Mouse (Mus musculus) stomach, embryonic 14.5 days (tissue): Measurements from ENCODE around the gene Tmeff2. TPM values are rescaled to one million over a fixed set of nuclear protein-coding genes. Genes with fewer than 3 reads are reported as not detected.
A peak's percentile ranks its signal among the peaks of the same experiment; 100 is the strongest.

Experiments
- ATAC-seq: fragments of 200-750 bp; cut with Nextera tagmentation; 2 replicates; pipeline ENCODE4 v1.8.0; 2017; ENCODE audit warnings: low read depth, moderate TSS enrichment; ENCODE audit not compliant: insufficient number of reproducible peaks, insufficient read depth, low FRiP score
- H3K27ac ChIP-seq: fragments of 300-500 bp; sonication (generic); 2 replicates; pipeline ENCODE4 v1.5.1; 2014; ENCODE audit warnings: mild to moderate bottlenecking, low read length, moderate library complexity, mixed read lengths
- H3K27me3 ChIP-seq: fragments of 300-500 bp; sonication (generic); 2 replicates; pipeline ENCODE4 v1.6.1; 2014; ENCODE audit warnings: low read length, control low read depth, mixed read lengths; ENCODE audit not compliant: control insufficient read depth, insufficient read depth
- H3K36me3 ChIP-seq: fragments of 300-500 bp; sonication (generic); 2 replicates; pipeline ENCODE4 v1.6.1; 2014; ENCODE audit warnings: mild to moderate bottlenecking, control low read depth, low read length, moderate library complexity, mixed read lengths; ENCODE audit not compliant: control insufficient read depth, insufficient read depth
- H3K4me1 ChIP-seq: fragments of 300-500 bp; sonication (generic); 2 replicates; pipeline ENCODE4 v1.6.1; 2014; ENCODE audit warnings: low read length, control low read depth, mixed read lengths; ENCODE audit not compliant: control insufficient read depth, insufficient read depth
- H3K4me2 ChIP-seq: fragments of 300-500 bp; sonication (generic); replicated peaks from 2 replicates; pipeline ENCODE4 v1.6.1; 2014; ENCODE audit warnings: low read depth, low read length, control low read depth
- H3K4me3 ChIP-seq: fragments of 300-500 bp; sonication (generic); 2 replicates; pipeline ENCODE4 v1.5.1; 2014; ENCODE audit warnings: low read depth, low read length, control low read depth
- H3K9ac ChIP-seq: fragments of 300-500 bp; sonication (generic); replicated peaks from 2 replicates; pipeline ENCODE4 v1.6.1; 2014; ENCODE audit warnings: low read depth, mild to moderate bottlenecking, control low read depth, low read length, moderate library complexity, mixed read lengths
- H3K9me3 ChIP-seq: fragments of 300-500 bp; sonication (generic); 2 replicates; pipeline ENCODE4 v1.6.1; 2016; ENCODE audit warnings: low read depth, low read length, control low read depth; ENCODE audit not compliant: control insufficient read depth
- WGBS: fragments of 180-500 bp; shearing (Covaris S2); extraction: QIAGEN DNeasy Blood & Tissue Kit; methylation state at CpG from one replicate; pipeline ENCODE4 v1.1.7; 2014; 5-methylcytosine and 5-hydroxymethylcytosine counted together
- polyA plus RNA-seq: library from polyadenylated mRNA; unstranded; fragments of >200 nt; fragmentation: Nextera tagmentation; extraction: Ambion mirVana; gene quantifications from 2 replicates; pipeline ENCODE4 v1.2.1, GENCODE M21; 2014

The Tmeff2 gene
- polyA plus RNA-seq, 1 experiment from 2014 or later: 12.3 TPM

GRCm38 (mm10) chr1:50928776-50929175, 28.3 kb downstream of the Tmeff2 start:
- Histone ChIP-seq H3K27me3 (peaks cover 11% of the 10 kb centered on the region; the same call in 1 of the 2 replicates), H3K4me3 (no peak overlapping the region), H3K27ac (no peak overlapping the region), H3K4me1 (0 out of 2 replicates have a peak, but pooled peaks cover 3% of the 10 kb centered on the region), H3K9ac (no peak overlapping the region), H3K4me2 (0 out of 2 replicates have a peak overlapping the region, but pooled peaks have one; percentile 99), H3K36me3 (no peaks in the 10 kb centered on the region), H3K9me3 (no peaks in the 10 kb centered on the region)
- WGBS: 18% methylated on average over 3 of the region's 3 CpGs
- ATAC-seq: no peak

DNA sequence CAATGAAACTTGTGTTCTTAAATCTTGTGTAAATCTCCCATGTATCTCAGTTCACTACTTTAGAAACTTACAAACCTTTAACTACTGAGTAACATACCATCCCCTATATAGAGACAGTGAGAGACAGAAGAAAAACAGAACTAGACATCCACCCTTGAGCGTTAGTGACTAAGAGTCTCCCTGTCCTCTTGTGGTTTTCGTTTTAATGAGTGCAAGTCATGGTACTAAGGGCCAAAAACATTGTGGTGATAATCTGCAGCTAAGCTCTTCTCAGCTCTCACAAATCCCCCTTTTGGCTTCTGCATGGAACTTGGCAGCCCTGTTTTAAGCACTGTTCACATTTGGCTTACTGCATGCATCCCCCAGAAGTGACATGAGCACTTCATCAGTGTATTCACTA, 34.6 kb downstream of the Tmeff2 start:
- ATAC-seq: no peak
- Histone ChIP-seq H3K27ac (no peak overlapping the region), H3K4me1 (no peaks in the 10 kb centered on the region), H3K4me3 (no peak overlapping the region), H3K36me3 (no peaks in the 10 kb centered on the region), H3K4me2 (no peak overlapping the region), H3K9me3 (no peaks in the 10 kb centered on the region), H3K27me3 (no peaks in the 10 kb centered on the region), H3K9ac (no peak overlapping the region)
- WGBS: 58% methylated on average over 2 of the region's 2 CpGs

DNA sequence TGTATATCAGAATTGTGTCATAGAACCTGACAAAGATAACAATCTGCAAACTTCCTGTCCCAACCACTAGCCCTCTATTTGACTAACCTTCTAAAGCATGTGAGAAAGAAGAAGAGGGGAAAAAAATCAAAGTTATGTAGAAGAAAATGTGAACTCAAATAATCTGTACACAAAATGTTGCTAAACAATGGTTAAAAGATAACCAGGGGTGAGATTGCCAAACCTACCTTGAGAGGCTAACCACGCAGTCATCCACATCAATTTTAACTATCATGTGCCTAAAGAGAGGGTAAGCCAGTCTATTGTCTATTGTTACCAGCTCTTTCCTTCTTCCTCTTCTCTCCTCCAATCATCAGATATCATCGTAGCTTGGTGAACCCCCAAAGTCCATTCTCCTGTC, 35.0 kb downstream of the Tmeff2 start:
- Histone ChIP-seq H3K27ac (no peak overlapping the region), H3K4me1 (no peaks in the 10 kb centered on the region), H3K27me3 (no peaks in the 10 kb centered on the region), H3K9me3 (no peaks in the 10 kb centered on the region), H3K36me3 (no peaks in the 10 kb centered on the region), H3K4me2 (no peak overlapping the region), H3K4me3 (no peak overlapping the region), H3K9ac (no peak overlapping the region)
- 69% methylated on average over 2 of the region's 2 CpGs for WGBS
- ATAC-seq: no peak

GRCm38 (mm10) chr1:50940131-50941039, 39.9 kb downstream of the Tmeff2 start:
- Histone ChIP-seq H3K9ac (no peak overlapping the region), H3K27ac (no peak overlapping the region), H3K4me1 (no peaks in the 10 kb centered on the region), H3K4me2 (no peak overlapping the region), H3K4me3 (no peak overlapping the region), H3K36me3 (no peaks in the 10 kb centered on the region), H3K27me3 (no peaks in the 10 kb centered on the region), H3K9me3 (no peaks in the 10 kb centered on the region)
- WGBS: 83% methylated on average over 7 of the region's 7 CpGs
- no peak for ATAC-seq

DNA sequence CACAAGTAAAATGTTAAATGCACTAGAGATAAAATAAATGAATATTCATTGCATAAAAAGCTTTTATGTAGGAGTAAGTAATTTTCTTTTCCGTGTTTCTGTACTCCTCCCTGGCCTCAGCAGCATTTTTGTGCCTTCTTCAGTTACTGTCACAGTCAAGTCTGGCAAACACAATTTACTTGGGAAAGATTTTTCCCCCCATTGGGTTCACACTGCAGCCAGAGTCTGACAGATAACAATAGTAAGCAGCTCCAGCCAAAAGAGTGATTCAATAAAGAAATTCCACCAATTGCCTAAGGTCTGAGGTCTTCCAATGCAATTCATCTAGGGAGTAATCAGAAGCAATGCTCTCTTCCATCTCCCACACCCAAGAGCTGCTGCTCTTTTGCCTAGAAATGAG, 48.1 kb downstream of the Tmeff2 start:
- no peaks in the 10 kb centered on the region for H3K4me1 ChIP-seq
- H3K9ac ChIP-seq: no peak overlapping the region
- H3K4me3 ChIP-seq: no peak overlapping the region
- H3K36me3 ChIP-seq: no peaks in the 10 kb centered on the region
- H3K27me3 ChIP-seq: no peaks in the 10 kb centered on the region
- H3K4me2 ChIP-seq: no peak overlapping the region
- no peak for ATAC-seq
- H3K9me3 ChIP-seq: no peaks in the 10 kb centered on the region
- H3K27ac ChIP-seq: no peak overlapping the region
- WGBS: 68% methylated on average over 1 of the region's 1 CpGs

- no peak overlapping the region for H3K4me2 ChIP-seq
- 97% methylated on average over 1 of the region's 1 CpGs for WGBS
- H3K27me3 ChIP-seq: no peaks in the 10 kb centered on the region
- no peak overlapping the region for H3K4me3 ChIP-seq
- no peak overlapping the region for H3K27ac ChIP-seq
- no peaks in the 10 kb centered on the region for H3K36me3 ChIP-seq
- H3K4me1 ChIP-seq: no peaks in the 10 kb centered on the region
- H3K9me3 ChIP-seq: no peaks in the 10 kb centered on the region
- no peak overlapping the region for H3K9ac ChIP-seq
- ATAC-seq: no peak
Observed at GRCm38 (mm10) chr1:50958844-50959243, 58.4 kb downstream of the Tmeff2 start.

DNA sequence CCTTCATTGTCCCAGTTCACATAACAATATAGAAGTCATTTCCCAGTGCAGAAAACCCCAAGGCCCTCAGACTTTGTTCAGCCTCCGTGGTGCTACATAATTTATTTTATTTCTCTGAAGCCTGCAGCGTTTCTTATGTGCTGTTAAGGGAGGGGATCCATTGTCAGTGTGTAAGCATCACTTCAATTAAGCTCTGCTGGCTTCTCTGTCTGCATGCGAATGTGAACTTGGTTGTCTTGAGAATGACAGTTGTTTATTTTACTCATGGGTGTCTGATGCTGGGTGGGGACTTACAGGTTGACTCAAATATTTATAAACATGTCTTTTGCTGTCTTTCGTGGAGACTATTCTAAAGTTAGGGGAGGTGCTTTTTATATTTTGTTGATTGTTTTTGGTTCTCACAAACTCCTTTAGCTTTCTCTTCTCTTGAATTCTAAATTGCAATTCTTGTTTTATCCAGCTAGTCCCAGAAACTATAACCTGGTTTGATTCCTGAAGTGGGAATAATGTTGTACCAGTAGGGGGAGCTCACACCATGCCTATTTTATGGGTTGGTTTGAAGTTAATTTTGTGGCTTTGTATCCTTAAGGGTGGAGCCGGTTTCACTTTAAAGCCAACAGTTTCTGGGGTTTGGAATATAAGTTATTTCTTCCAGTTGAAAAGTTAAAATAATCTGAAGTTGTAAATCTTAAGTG, 61.7 kb downstream of the Tmeff2 start:
- 21% methylated on average over 5 of the region's 5 CpGs for WGBS
- no peaks in the 10 kb centered on the region for H3K9me3 ChIP-seq
- H3K36me3 ChIP-seq: no peaks in the 10 kb centered on the region
- no peaks in the 10 kb centered on the region for H3K27me3 ChIP-seq
- no peak overlapping the region for H3K9ac ChIP-seq
- 0 out of 2 replicates have a peak overlapping the region, but pooled peaks have one; percentile 12 for H3K4me2 ChIP-seq
- H3K4me1 ChIP-seq: no peaks in the 10 kb centered on the region
- no peak overlapping the region for H3K4me3 ChIP-seq
- no peak overlapping the region; the same call in 1 of the 2 replicates for H3K27ac ChIP-seq
- ATAC-seq: no peak

DNA sequence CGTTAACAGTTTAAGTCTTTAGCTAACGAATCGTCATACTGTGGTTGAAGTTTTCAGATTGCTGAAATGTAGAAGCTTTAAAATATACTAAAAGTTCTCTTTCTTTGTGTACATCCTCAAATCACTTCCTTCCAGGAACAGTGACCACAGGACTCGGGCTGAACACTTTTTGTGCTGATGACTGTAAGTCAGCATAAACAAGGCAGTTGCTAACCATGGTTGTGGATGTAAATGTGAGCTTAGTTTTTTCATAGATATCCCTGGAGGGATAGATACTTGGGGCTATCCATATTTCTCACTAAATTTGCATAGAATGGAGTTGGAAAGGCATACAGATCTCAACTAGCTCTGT, 62.2 kb downstream of the Tmeff2 start:
- no peak for ATAC-seq
- Histone ChIP-seq H3K36me3 (no peaks in the 10 kb centered on the region), H3K4me2 (0 out of 2 replicates have a peak overlapping the region, but pooled peaks have one; percentile 12), H3K27ac (no peak overlapping the region; the same call in 1 of the 2 replicates), H3K4me1 (no peaks in the 10 kb centered on the region), H3K27me3 (no peaks in the 10 kb centered on the region), H3K9me3 (no peaks in the 10 kb centered on the region), H3K9ac (no peak overlapping the region), H3K4me3 (no peak overlapping the region)
- WGBS: 37% methylated on average over 4 of the region's 4 CpGs
